Mouse (Mus musculus) liver, embryonic 14.5 days (tissue): ENCODE measurements at regions not wholly inside any gene's neighbourhood (a gene's known extent, or its start where the extent isn't known, plus 50 kb on each side); places are given as distances from the start of the nearest gene placed in this dataset.

Experiments
- CTCF ChIP-seq: IDR thresholded peaks from 2 replicates; pipeline ENCODE4 v1.5.1; 2016; ENCODE audit warnings: antibody characterized with exemption, low read depth, control low read depth
- EP300 ChIP-seq: IDR thresholded peaks from 2 replicates; pipeline ENCODE4 v1.6.1; 2016; ENCODE audit warnings: antibody characterized with exemption, low read depth

- TF ChIP-seq CTCF (no peak), EP300 (no peak)
These were observed 158.7 kb upstream of the Nrip1 start for GRCm38 (mm10) chr16:76532142-76532927.
